Mouse (Mus musculus): ENCODE results near the gene Cpsf4. TPM values are rescaled to one million over a fixed set of nuclear protein-coding genes. Genes with fewer than 3 reads are reported as not detected.

The Cpsf4 gene
- polyA plus RNA-seq (2014; fragmentation: Illumina TruSeq; extraction: RNeasy Lipid Tissue Mini Kit (QIAGEN cat#74804); ENCODE audit: low replicate concordance): 2.2 TPM

GRCm38 (mm10) chr5:145166536-145167305 lies at the start of gene Cpsf4, which contains the start of gene Ptcd1:
TSS of gene Cpsf4 (plus strand) at chr5:145167213.
TSS of gene Ptcd1 (minus strand) at chr5:145167108.

GRCm38 (mm10) chr5:145139571-145140519 lies 27.2 kb upstream of the Cpsf4 start, which contains the start of the genes Pdap1 and Bud31:
TSS of gene Pdap1 (minus strand) at chr5:145140238.
TSS of gene Bud31 (plus strand) at chr5:145140362.

GRCm38 (mm10) chr5:145191962-145192361 lies 24.9 kb downstream of the Cpsf4 start, which contains the start of gene Atp5j2:
TSS of gene Atp5j2 (minus strand) at chr5:145192062.

GRCm38 (mm10) chr5:145201321-145201991 lies 34.4 kb downstream of the Cpsf4 start, which contains the start of gene Zkscan14:
TSS of gene Zkscan14 (minus strand) at chr5:145201868.

GRCm38 (mm10) chr5:145203936-145204691 lies 37.1 kb downstream of the Cpsf4 start, which contains the start of gene Zkscan5:
TSS of gene Zkscan5 (plus strand) at chr5:145204562.

GRCm38 (mm10) chr5:145231367-145231871 lies 64.4 kb downstream of the Cpsf4 start, which contains the start of gene Zfp655:
TSS of gene Zfp655 (plus strand) at chr5:145231715.

Other genes starting within 250 kb of the Cpsf4 start
- 5.8 TPM for gene Smurf1, start 201.4 kb upstream of the Cpsf4 start, polyA plus RNA-seq (2014; fragmentation: Illumina TruSeq; extraction: RNeasy Lipid Tissue Mini Kit (QIAGEN cat#74804); ENCODE audit: low replicate concordance)
- not detected for gene Gm4871, start 134.5 kb upstream of the Cpsf4 start, polyA plus RNA-seq (2014; fragmentation: Illumina TruSeq; extraction: RNeasy Lipid Tissue Mini Kit (QIAGEN cat#74804); ENCODE audit: low replicate concordance)
- gene 1700018F24Rik, start 124.2 kb upstream of the Cpsf4 start, polyA plus RNA-seq (2014; fragmentation: Illumina TruSeq; extraction: RNeasy Lipid Tissue Mini Kit (QIAGEN cat#74804); ENCODE audit: low replicate concordance): not detected
- 17.5 TPM for gene Arpc1a, start 83.4 kb upstream of the Cpsf4 start, polyA plus RNA-seq (2014; fragmentation: Illumina TruSeq; extraction: RNeasy Lipid Tissue Mini Kit (QIAGEN cat#74804); ENCODE audit: low replicate concordance)
- not detected for gene Kpna7, start 83.2 kb upstream of the Cpsf4 start, polyA plus RNA-seq (2014; fragmentation: Illumina TruSeq; extraction: RNeasy Lipid Tissue Mini Kit (QIAGEN cat#74804); ENCODE audit: low replicate concordance)
- 76.0 TPM for gene Arpc1b, start 53.0 kb upstream of the Cpsf4 start, polyA plus RNA-seq (2014; fragmentation: Illumina TruSeq; extraction: RNeasy Lipid Tissue Mini Kit (QIAGEN cat#74804); ENCODE audit: low replicate concordance)
- gene Pdap1, start 27.0 kb upstream of the Cpsf4 start, polyA plus RNA-seq (2014; fragmentation: Illumina TruSeq; extraction: RNeasy Lipid Tissue Mini Kit (QIAGEN cat#74804); ENCODE audit: low replicate concordance): 17.9 TPM
- 258 TPM for gene Bud31, start 26.9 kb upstream of the Cpsf4 start, polyA plus RNA-seq (2014; fragmentation: Illumina TruSeq; extraction: RNeasy Lipid Tissue Mini Kit (QIAGEN cat#74804); ENCODE audit: low replicate concordance)
- gene Ptcd1, start 105 bp upstream of the Cpsf4 start, polyA plus RNA-seq (2014; fragmentation: Illumina TruSeq; extraction: RNeasy Lipid Tissue Mini Kit (QIAGEN cat#74804); ENCODE audit: low replicate concordance): 0.59 TPM
- 10.2 TPM for gene Atp5j2, start 24.8 kb downstream of the Cpsf4 start, polyA plus RNA-seq (2014; fragmentation: Illumina TruSeq; extraction: RNeasy Lipid Tissue Mini Kit (QIAGEN cat#74804); ENCODE audit: low replicate concordance)
- gene Zkscan14, start 34.7 kb downstream of the Cpsf4 start, polyA plus RNA-seq (2014; fragmentation: Illumina TruSeq; extraction: RNeasy Lipid Tissue Mini Kit (QIAGEN cat#74804); ENCODE audit: low replicate concordance): 2.5 TPM
- gene Zkscan5, start 37.3 kb downstream of the Cpsf4 start, polyA plus RNA-seq (2014; fragmentation: Illumina TruSeq; extraction: RNeasy Lipid Tissue Mini Kit (QIAGEN cat#74804); ENCODE audit: low replicate concordance): 6.4 TPM
- 89.0 TPM for gene Zfp655, start 64.5 kb downstream of the Cpsf4 start, polyA plus RNA-seq (2014; fragmentation: Illumina TruSeq; extraction: RNeasy Lipid Tissue Mini Kit (QIAGEN cat#74804); ENCODE audit: low replicate concordance)
- gene Zscan25, start 113.3 kb downstream of the Cpsf4 start, polyA plus RNA-seq (2014; fragmentation: Illumina TruSeq; extraction: RNeasy Lipid Tissue Mini Kit (QIAGEN cat#74804); ENCODE audit: low replicate concordance): not detected
- gene Cyp3a57, start 178.1 kb downstream of the Cpsf4 start, polyA plus RNA-seq (2014; fragmentation: Illumina TruSeq; extraction: RNeasy Lipid Tissue Mini Kit (QIAGEN cat#74804); ENCODE audit: low replicate concordance): not detected